Mouse (Mus musculus) embryonic facial prominence, embryonic 15.5 days (tissue): ENCODE measurements at regions not wholly inside any gene's neighbourhood (a gene's known extent, or its start where the extent isn't known, plus 50 kb on each side); places are given as distances from the start of the nearest gene placed in this dataset.

ENCODE experiments used
- ATAC-seq: fragments of 200-750 bp; cut with Nextera tagmentation; 2 replicates; pipeline ENCODE4 v1.8.0; 2017; ENCODE audit warnings: low read depth, moderate TSS enrichment; ENCODE audit not compliant: insufficient number of reproducible peaks, low FRiP score, low TSS enrichment
- H3K27ac ChIP-seq: fragments of 300-500 bp; sonication (generic); replicated peaks from 2 replicates; pipeline ENCODE4 v1.5.1; 2015; ENCODE audit warnings: mild to moderate bottlenecking, inconsistent platforms
- H3K27me3 ChIP-seq: fragments of 300-500 bp; sonication (generic); 2 replicates; pipeline ENCODE4 v1.6.1; 2015; ENCODE audit warnings: inconsistent platforms
- H3K36me3 ChIP-seq: fragments of 300-500 bp; sonication (generic); 2 replicates; pipeline ENCODE4 v1.6.1; 2015; ENCODE audit warnings: mild to moderate bottlenecking, inconsistent platforms
- H3K4me1 ChIP-seq: fragments of 300-500 bp; sonication (generic); 2 replicates; pipeline ENCODE4 v1.6.1; 2015; ENCODE audit warnings: inconsistent platforms
- H3K4me2 ChIP-seq: fragments of 300-500 bp; sonication (generic); replicated peaks from 2 replicates; pipeline ENCODE4 v1.6.1; 2015; ENCODE audit warnings: mild to moderate bottlenecking, inconsistent platforms
- H3K4me3 ChIP-seq: fragments of 300-500 bp; sonication (generic); replicated peaks from 2 replicates; pipeline ENCODE4 v1.5.1; 2015; ENCODE audit warnings: mild to moderate bottlenecking, inconsistent platforms
- H3K9ac ChIP-seq: fragments of 300-500 bp; sonication (generic); 2 replicates; pipeline ENCODE4 v1.6.1; 2015; ENCODE audit warnings: inconsistent platforms
- H3K9me3 ChIP-seq: fragments of 300-500 bp; sonication (generic); replicated peaks from 2 replicates; pipeline ENCODE4 v1.6.1; 2016; ENCODE audit warnings: inconsistent platforms
- whole genome bisulfite sequencing: fragments of 180-500 bp; shearing (Covaris S2); methylation state at CpG from one replicate; pipeline ENCODE4 v1.1.7; 2015; 5-methylcytosine and 5-hydroxymethylcytosine counted together

DNA sequence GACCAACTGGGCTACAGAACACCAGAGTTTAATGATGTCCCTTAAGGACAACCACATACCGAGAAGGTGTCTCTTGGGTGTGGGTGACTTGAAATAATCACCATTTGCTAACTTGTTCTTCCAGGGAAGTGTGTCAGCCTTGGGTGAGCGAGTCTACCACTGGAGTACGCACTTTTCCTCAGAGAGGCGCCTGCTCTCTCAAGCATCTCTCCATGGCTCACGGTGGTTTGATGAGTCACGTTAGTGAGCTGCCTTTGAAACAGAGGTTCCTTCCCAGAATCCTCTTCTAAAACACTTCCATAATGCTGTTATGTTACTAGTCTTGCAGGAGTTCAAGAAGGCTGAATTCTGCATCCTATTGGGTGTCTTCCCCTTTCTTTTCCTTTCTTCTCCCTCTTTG, 58.6 kb upstream of the Arntl start:
- peaks cover 9% of the 10 kb centered on the region for H3K4me1 ChIP-seq
- H3K27ac ChIP-seq = no peak overlapping the region
- H3K36me3 ChIP-seq = no peaks in the 10 kb centered on the region
- H3K9me3 ChIP-seq = no peaks in the 10 kb centered on the region
- 79% methylated on average over 6 of the region's 6 CpGs for WGBS
- H3K9ac ChIP-seq = no peak overlapping the region
- 0 out of 2 replicates have a peak, but pooled peaks cover 3% of the 10 kb centered on the region for H3K27me3 ChIP-seq
- no peak overlapping the region for H3K4me2 ChIP-seq
- no peak for ATAC-seq
- H3K4me3 ChIP-seq = no peak overlapping the region

DNA sequence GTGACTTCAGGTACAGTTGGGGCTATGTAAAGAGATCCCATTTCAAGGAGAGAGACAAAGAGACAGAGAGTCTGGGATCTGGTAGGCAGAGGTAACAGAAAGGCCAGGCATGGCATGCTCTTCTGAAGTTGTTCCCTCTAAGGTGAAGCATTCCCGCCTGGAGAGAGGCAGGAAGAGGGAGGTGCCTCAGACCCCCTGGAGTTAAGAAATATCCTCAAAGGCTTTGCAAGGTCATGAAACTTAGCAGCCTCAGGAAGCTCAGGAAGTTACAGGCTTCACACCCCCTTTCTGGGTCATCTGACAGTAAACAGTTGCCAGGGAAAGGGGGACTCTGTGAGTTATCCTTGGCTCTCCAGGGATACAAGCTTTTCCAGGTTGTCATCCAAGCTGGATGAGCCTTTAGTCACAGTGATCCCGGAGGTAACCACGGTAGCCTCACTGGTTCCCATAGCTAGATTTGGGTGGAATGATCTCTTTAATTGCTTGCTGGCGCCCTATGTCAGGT, 57.2 kb upstream of the Arntl start:
- H3K9ac ChIP-seq = no peak overlapping the region
- WGBS = 81% methylated on average over 4 of the region's 4 CpGs
- 0 out of 2 replicates have a peak overlapping the region, but pooled peaks have one; percentile 17 for H3K27ac ChIP-seq
- no peak overlapping the region for H3K4me2 ChIP-seq
- no peaks in the 10 kb centered on the region for H3K9me3 ChIP-seq
- no peak for ATAC-seq
- H3K4me3 ChIP-seq = no peak overlapping the region
- H3K36me3 ChIP-seq = no peaks in the 10 kb centered on the region
- H3K27me3 ChIP-seq = 0 out of 2 replicates have a peak, but pooled peaks cover 2% of the 10 kb centered on the region
- H3K4me1 ChIP-seq = peaks cover 9% of the 10 kb centered on the region

DNA sequence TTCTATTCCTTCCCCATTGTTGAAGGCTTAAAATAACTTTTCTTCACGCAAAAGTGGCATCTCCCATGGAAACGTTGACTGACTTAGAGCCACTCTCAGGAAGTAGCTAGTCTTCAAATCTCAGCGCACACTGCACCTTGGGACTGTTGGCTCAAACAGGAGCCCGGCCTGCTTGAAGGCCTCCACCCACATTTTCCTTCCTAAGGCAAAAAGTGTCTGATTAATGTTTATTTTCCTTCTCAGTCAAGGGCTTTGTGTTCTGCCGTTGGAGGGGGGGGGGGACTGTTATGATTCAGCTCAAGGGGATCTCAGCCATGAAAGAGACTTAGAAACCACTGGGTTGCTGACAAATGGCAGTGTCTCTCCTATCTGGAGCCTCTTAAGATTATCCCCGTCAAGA, 56.5 kb upstream of the Arntl start:
- Histone ChIP-seq H3K9ac (no peak overlapping the region), H3K4me3 (no peak overlapping the region), H3K9me3 (no peaks in the 10 kb centered on the region), H3K36me3 (no peaks in the 10 kb centered on the region), H3K4me2 (no peak overlapping the region), H3K27ac (peak overlapping the region; percentile 51; the same call in 1 of the 2 replicates), H3K27me3 (no peaks in the 10 kb centered on the region), H3K4me1 (peaks cover 9% of the 10 kb centered on the region)
- no peak for ATAC-seq
- WGBS = 46% methylated on average over 6 of the region's 6 CpGs

DNA sequence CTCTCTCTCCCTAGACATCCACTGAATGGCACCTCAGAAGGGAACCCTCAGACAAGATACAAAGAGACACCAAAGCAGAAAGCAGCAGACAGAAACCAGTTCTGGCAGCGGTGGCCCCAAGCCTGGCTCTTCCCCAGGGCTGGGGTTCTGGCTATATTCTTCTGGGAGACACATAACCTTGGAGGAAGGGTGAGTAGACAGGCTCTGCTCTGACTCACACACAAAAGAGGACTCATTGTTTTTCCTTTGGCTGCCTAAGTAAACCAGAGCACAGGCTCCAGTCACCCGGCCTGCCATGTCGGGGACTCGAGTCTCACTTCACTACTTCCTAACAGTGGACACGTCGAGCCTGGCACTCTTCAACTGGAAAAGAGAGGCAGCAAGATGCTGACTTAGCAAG, 55.8 kb upstream of the Arntl start:
- no peaks in the 10 kb centered on the region for H3K36me3 ChIP-seq
- no peak for ATAC-seq
- no peak overlapping the region for H3K4me2 ChIP-seq
- H3K27ac ChIP-seq = peak overlapping the region; percentile 51; the same call in 1 of the 2 replicates
- H3K9me3 ChIP-seq = no peaks in the 10 kb centered on the region
- no peak overlapping the region for H3K4me3 ChIP-seq
- H3K27me3 ChIP-seq = no peaks in the 10 kb centered on the region
- peaks cover 9% of the 10 kb centered on the region for H3K4me1 ChIP-seq
- H3K9ac ChIP-seq = no peak overlapping the region
- 47% methylated on average over 6 of the region's 6 CpGs for WGBS

DNA sequence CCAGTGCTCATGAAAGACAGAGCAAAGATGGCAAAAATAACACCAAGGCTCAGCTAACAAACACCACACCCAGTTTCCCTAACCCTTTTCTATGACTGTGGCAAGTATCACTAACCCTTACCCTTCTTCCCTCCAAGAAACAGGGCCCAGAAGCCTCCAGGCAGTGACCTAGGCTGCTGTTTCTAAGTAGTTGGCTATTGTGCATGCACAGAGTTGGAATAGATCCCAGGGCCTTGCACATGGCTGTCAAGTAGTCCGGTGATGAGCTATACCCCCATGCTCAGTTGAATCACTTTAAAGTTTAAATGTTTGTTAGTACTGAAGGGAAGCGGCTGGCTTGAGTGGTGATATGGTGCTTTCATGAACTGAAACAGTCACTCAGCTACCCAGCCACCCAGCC, 53.9 kb upstream of the Arntl start:
- Histone ChIP-seq H3K36me3 (no peaks in the 10 kb centered on the region), H3K4me2 (no peak overlapping the region), H3K27me3 (no peaks in the 10 kb centered on the region), H3K4me1 (peaks cover 7% of the 10 kb centered on the region; the same call in 1 of the 2 replicates), H3K4me3 (no peak overlapping the region), H3K9ac (no peak overlapping the region), H3K9me3 (no peaks in the 10 kb centered on the region), H3K27ac (no peak overlapping the region)
- 74% methylated on average over 2 of the region's 2 CpGs for WGBS
- ATAC-seq = no peak

DNA sequence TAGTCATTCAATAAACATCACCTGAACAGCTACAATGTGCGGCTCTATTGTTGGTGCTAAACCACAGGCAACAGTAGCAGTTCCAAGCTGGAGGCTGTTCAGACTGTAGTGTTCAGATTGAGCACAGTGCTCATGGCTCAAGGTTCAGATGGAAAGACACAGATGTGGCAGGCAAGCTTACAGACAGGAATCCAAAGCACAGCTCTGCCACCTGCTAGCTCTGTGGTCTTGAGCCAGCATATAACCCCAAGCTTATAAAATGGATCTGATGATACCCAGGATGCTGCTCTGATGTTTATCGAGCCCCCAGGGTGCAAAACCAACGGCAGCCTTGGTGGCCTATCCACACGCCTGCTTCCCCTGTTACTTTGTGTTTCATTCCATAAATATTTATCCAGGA, 53.2 kb upstream of the Arntl start:
- H3K4me3 ChIP-seq = no peak overlapping the region
- no peak for ATAC-seq
- H3K27ac ChIP-seq = no peak overlapping the region
- H3K27me3 ChIP-seq = no peaks in the 10 kb centered on the region
- H3K4me1 ChIP-seq = peaks cover 7% of the 10 kb centered on the region; the same call in 1 of the 2 replicates
- no peak overlapping the region for H3K9ac ChIP-seq
- H3K36me3 ChIP-seq = no peaks in the 10 kb centered on the region
- WGBS = 72% methylated on average over 4 of the region's 4 CpGs
- no peak overlapping the region for H3K4me2 ChIP-seq
- H3K9me3 ChIP-seq = no peaks in the 10 kb centered on the region

DNA sequence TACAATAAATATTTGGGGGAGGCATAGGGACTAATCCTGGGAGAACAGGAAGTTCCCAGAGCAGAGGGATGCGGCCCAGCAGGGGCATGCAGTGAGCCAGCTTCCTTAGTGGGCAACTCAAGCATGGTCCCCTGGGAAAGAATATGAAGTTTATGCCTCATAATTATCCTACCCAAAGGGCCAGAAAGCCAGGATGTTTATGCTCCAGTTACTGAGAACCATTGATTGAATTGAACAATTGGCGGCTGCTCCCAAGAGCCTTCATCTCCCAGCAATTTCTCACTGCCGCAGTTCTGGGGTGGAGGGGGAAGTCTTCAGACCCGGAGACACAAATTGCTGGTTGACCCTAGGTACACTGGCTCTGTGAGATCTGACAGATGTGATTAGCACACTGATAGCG, 50.9 kb upstream of the Arntl start:
- Histone ChIP-seq H3K27me3 (no peaks in the 10 kb centered on the region), H3K9me3 (no peaks in the 10 kb centered on the region), H3K27ac (no peak overlapping the region), H3K36me3 (no peaks in the 10 kb centered on the region), H3K4me2 (no peak overlapping the region), H3K9ac (no peak overlapping the region), H3K4me3 (no peak overlapping the region), H3K4me1 (peaks cover 7% of the 10 kb centered on the region; the same call in 1 of the 2 replicates)
- 68% methylated on average over 5 of the region's 5 CpGs for whole genome bisulfite sequencing
- no peak for ATAC-seq

DNA sequence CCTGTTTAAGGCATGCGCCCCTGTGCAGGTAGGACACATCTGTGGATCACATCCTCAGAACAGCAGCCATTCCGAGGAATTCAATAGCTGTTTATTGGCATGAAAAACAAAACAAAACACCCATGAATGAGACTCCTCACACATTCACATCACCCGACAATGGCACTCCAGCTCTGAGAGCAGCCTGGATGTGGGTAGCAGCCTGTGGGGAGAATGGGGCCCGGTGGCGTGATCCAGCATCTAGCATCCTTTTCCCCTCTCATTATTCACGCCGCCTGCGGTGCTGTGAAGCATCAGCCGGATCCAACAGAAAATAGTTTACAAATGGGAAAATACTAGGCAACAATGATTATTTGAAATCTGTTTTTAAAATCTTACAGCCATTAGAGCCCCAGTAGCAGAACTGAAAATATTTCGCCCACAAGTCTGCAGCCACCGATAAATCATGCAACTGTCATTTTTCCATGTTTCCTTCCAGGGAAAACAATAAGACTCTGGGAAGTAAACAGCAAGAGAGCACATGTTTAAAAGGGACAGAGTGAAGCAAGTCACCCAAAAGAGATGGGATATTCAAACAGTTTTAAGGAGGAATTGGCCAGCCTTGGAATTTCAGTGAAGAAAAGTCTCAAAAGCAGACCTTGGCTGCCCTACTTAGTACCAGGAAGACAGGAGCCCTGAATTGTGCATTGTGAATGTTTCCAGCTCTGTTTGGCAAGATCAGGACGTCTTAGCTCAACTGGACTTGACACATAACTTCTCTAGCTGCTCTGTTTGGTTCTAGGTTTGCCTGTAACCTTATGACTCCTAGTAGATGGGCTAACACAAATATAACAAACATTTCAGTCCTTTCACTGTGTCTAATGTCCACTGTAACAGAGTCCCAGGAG, 50.2 kb upstream of the Arntl start:
- H3K4me1 ChIP-seq = 0 out of 2 replicates have a peak, but pooled peaks cover 7% of the 10 kb centered on the region
- H3K4me2 ChIP-seq = no peak overlapping the region
- no peak overlapping the region for H3K4me3 ChIP-seq
- H3K36me3 ChIP-seq = no peaks in the 10 kb centered on the region
- H3K27ac ChIP-seq = no peak overlapping the region
- H3K9me3 ChIP-seq = no peaks in the 10 kb centered on the region
- ATAC-seq = no peak
- no peaks in the 10 kb centered on the region for H3K27me3 ChIP-seq
- 67% methylated on average over 12 of the region's 12 CpGs for WGBS
- no peak overlapping the region for H3K9ac ChIP-seq
